Mouse (Mus musculus) kidney, adult 2 months (tissue): Measurements from ENCODE around the gene Nrxn3.

ENCODE experiments used
- CTCF ChIP-seq: fragments of 200-500 bp; conservative IDR thresholded peaks from 2 replicates; pipeline ENCODE4 v1.5.1; 2011; ENCODE audit warnings: low read depth, mild to moderate bottlenecking, control low read depth, low read length, moderate library complexity, mixed read lengths; ENCODE audit not compliant: insufficient read depth, insufficient read length
- POLR2A ChIP-seq: fragments of 200-500 bp; IDR thresholded peaks from one replicate; pipeline ENCODE4 v1.6.1; 2011; ENCODE audit warnings: low read depth, low read length, control low read depth

DNA sequence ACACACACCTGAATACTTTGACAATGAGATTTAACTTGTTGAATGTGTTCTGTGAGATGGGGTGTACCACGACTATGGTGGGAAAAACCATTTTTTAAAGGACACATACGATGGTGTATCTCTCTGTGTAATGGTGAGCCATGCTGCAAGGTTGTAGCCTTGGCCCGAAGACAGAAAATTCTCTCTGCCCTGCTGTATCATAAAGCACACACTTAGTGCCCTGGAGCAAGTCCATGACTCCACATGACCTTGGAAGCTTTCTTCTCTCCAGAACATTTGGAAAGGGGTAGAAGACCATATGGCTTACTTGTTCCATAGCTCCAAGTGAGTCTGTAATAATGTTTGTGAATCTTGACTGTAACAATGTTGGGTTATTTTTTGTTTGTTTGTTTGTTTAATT is 1609.8 kb downstream of the Nrxn3 start:
- no peak for TF ChIP-seq POLR2A
- TF ChIP-seq CTCF, result no peak
